Mouse (Mus musculus) midbrain, embryonic 15.5 days (tissue): ENCODE measurements at regions not wholly inside any gene's neighbourhood (a gene's known extent, or its start where the extent isn't known, plus 50 kb on each side); places are given as distances from the start of the nearest gene placed in this dataset.

Experiments used
- ATAC-seq: fragments of 200-750 bp; cut with Nextera tagmentation; replicated peaks from 2 replicates; pipeline ENCODE4 v1.8.0; 2017; ENCODE audit warnings: moderate TSS enrichment
- H3K27ac ChIP-seq: fragments of 300-500 bp; sonication (generic); 2 replicates; pipeline ENCODE4 v1.5.1; 2015; ENCODE audit warnings: mild to moderate bottlenecking, inconsistent platforms
- H3K27me3 ChIP-seq: fragments of 300-500 bp; sonication (generic); replicated peaks from 2 replicates; pipeline ENCODE4 v1.6.1; 2015; ENCODE audit warnings: inconsistent platforms
- H3K36me3 ChIP-seq: fragments of 300-500 bp; sonication (generic); replicated peaks from 2 replicates; pipeline ENCODE4 v1.6.1; 2015; ENCODE audit warnings: inconsistent platforms
- H3K4me1 ChIP-seq: fragments of 300-500 bp; sonication (generic); 2 replicates; pipeline ENCODE4 v1.6.1; 2015; ENCODE audit warnings: inconsistent platforms
- H3K4me2 ChIP-seq: fragments of 300-500 bp; sonication (generic); 2 replicates; pipeline ENCODE4 v1.6.1; 2015; ENCODE audit warnings: inconsistent platforms, mild to moderate bottlenecking, moderate library complexity
- H3K4me3 ChIP-seq: fragments of 300-500 bp; sonication (generic); 2 replicates; pipeline ENCODE4 v1.5.1; 2015; ENCODE audit warnings: mild to moderate bottlenecking, inconsistent platforms
- H3K9ac ChIP-seq: fragments of 300-500 bp; sonication (generic); 2 replicates; pipeline ENCODE4 v1.6.1; 2015; ENCODE audit warnings: mild to moderate bottlenecking, inconsistent platforms
- H3K9me3 ChIP-seq: fragments of 300-500 bp; sonication (generic); 2 replicates; pipeline ENCODE4 v1.6.1; 2016; ENCODE audit warnings: inconsistent platforms
- WGBS: fragments of 180-500 bp; shearing (Covaris S2); methylation state at CpG from one replicate; pipeline ENCODE4 v1.1.7; 2015; ENCODE audit warnings: mixed read lengths; 5-methylcytosine and 5-hydroxymethylcytosine counted together

DNA sequence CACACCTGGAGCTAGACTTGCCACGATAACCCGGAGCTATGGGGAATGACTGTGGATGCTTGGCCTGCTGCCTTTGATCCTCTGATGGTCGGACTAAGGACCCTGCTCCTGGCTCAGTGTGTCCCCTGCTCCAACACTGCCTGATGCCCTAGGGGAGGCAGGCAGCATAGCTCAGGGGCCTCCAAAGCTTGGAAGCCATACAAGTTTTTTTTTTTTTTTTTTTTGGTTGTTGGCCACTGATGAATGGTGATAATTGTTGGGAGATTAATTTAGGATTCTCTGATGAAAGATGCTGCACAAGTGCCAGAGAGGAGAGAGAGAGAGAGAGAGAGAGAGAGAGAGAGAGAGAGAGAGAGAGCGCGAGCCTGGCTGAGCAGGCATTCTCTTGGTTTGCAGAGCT, 211.6 kb upstream of the Msx2 start:
- H3K36me3 ChIP-seq = no peaks in the 10 kb centered on the region
- no peak overlapping the region for H3K9ac ChIP-seq
- H3K4me1 ChIP-seq = 0 out of 2 replicates have a peak, but pooled peaks cover 7% of the 10 kb centered on the region
- 49% methylated on average over 5 of the region's 5 CpGs for WGBS
- H3K9me3 ChIP-seq = no peaks in the 10 kb centered on the region
- peaks cover 19% of the 10 kb centered on the region; the same call in 1 of the 2 replicates for H3K27me3 ChIP-seq
- no peak for ATAC-seq
- no peak overlapping the region for H3K4me3 ChIP-seq
- H3K27ac ChIP-seq = no peak overlapping the region
- no peak overlapping the region for H3K4me2 ChIP-seq

DNA sequence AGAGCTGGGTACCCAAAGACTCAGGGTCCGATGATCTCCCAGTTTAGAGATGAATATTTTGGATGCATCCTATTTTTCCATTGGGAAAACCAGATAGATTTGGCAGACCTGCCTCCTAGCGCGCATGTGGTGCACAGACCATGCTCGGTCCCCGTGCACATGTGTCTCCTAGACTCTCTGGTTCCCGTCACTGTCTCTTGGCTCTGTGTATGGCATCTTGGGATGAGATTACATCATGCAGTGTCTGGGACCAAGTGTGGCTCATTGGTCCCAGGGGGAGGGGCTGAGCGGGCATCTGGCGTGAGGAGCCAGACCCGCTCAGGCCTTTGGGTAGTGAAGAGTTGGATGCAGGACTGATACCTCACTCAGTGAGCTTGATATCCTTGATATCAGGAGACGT, 204.3 kb upstream of the Msx2 start:
- no peak overlapping the region for H3K4me2 ChIP-seq
- no peak overlapping the region for H3K9ac ChIP-seq
- H3K27ac ChIP-seq = no peak overlapping the region
- ATAC-seq = no peak
- H3K4me1 ChIP-seq = no peaks in the 10 kb centered on the region
- H3K27me3 ChIP-seq = peaks cover 3% of the 10 kb centered on the region; the same call in 1 of the 2 replicates
- no peaks in the 10 kb centered on the region for H3K36me3 ChIP-seq
- 95% methylated on average over 10 of the region's 10 CpGs for WGBS
- no peak overlapping the region for H3K4me3 ChIP-seq
- no peaks in the 10 kb centered on the region for H3K9me3 ChIP-seq

DNA sequence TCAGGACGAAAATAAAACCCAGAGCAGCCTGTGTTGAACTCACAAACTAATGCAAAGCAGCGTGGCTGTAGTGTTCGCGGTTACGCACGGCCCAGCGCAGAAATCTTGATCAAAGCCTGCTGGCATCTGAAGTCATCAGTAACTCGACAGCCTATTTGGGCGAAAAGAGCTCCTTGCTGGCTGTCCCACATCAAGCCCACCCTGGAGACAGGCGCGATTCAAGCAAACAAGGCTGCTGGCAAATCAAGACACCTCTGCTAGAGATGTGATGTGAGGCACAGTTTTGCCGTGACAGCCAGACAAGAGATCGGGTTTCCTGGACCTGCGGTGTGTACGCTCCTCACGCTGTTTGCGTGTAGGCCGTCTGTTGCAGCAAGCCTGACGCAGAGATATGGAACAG, 197.5 kb upstream of the Msx2 start:
- Histone ChIP-seq H3K9ac (no peak overlapping the region), H3K36me3 (no peaks in the 10 kb centered on the region), H3K4me3 (no peak overlapping the region), H3K9me3 (no peaks in the 10 kb centered on the region), H3K27ac (no peak overlapping the region), H3K4me2 (no peak overlapping the region), H3K4me1 (no peaks in the 10 kb centered on the region), H3K27me3 (no peaks in the 10 kb centered on the region)
- ATAC-seq = no peak
- WGBS = 76% methylated on average over 19 of the region's 19 CpGs

DNA sequence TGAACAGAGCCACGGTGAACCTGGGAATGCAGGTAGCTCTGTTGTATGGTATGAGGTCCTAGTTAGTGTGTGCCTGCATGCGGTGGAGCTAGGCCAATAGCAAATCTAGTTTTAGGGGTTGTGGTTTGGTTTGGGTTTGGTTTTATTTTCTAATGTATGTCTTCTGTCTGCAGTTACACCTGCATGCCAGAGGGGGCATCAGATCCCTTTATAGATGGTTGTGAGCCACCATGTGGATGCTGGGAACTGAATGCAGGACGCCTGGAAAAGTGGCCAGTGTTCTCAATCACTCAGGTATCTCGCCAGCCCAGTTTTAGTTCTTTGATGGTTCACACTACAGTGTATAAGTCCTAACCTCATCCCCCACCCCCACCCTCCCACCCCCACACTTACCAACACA, 194.6 kb upstream of the Msx2 start:
- Histone ChIP-seq H3K4me1 (no peaks in the 10 kb centered on the region), H3K36me3 (no peaks in the 10 kb centered on the region)
- WGBS = 92% methylated on average over 4 of the region's 4 CpGs

DNA sequence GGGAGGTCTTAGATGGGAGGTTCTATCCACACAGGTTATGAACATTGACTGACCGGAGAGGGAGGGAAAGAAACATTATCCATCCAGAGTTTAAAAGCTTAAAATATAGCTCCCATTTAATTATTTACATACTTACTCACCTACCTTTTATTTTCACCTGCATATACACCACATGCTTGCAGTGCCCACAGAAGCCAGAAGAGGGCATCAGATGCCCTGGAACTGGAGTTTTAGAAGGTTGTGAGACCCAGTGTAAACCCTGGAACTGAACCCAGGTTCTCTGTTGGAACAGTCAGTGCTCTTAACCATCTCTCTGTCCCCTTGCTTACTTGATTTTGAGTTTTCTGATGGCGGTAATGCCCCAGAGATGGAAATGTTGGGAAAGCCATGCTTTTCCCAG, 192.7 kb upstream of the Msx2 start:
- Histone ChIP-seq H3K9ac (no peak overlapping the region), H3K4me3 (no peak overlapping the region), H3K36me3 (no peaks in the 10 kb centered on the region), H3K4me2 (no peak overlapping the region), H3K4me1 (no peaks in the 10 kb centered on the region), H3K27me3 (no peaks in the 10 kb centered on the region), H3K27ac (no peak overlapping the region), H3K9me3 (no peaks in the 10 kb centered on the region)
- 94% methylated on average over 2 of the region's 2 CpGs for WGBS
- no peak for ATAC-seq

More for the DNA sequence above, 194.6 kb upstream of the Msx2 start:
- Histone ChIP-seq H3K27me3 (no peaks in the 10 kb centered on the region), H3K4me3 (no peak overlapping the region), H3K9ac (no peak overlapping the region), H3K27ac (no peak overlapping the region), H3K9me3 (no peaks in the 10 kb centered on the region), H3K4me2 (no peak overlapping the region)
- ATAC-seq = no peak

DNA sequence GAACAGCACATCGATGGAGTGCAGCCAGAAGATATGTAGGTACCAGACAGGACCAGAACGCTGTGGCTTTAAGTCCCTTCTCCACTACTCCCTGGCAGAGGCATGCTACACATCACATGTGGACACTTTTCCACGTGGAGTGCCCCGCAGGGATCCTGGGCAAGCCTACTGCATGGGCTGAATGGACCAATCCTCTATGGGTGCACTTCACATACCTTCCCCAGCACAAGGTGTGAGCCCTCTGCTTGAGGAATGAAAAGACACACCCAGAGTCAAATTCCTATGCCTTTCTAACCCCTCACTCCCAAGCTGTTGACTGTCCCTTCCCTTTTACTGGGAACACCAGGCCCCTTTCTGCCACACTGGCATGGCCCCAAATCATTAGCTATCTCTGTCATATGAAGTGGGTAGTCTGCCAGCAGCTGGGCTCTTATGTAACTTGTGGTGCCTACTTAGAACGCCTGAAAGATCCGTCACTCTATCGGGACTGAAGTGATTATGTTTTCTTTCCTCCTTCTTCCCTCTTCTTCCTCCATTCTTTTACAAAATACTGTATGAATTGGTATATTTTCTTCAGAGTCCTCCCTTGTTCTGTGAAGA, 191.9 kb upstream of the Msx2 start:
- H3K36me3 ChIP-seq = no peaks in the 10 kb centered on the region
- no peak overlapping the region for H3K4me3 ChIP-seq
- no peak for ATAC-seq
- no peak overlapping the region for H3K9ac ChIP-seq
- no peaks in the 10 kb centered on the region for H3K9me3 ChIP-seq
- no peaks in the 10 kb centered on the region for H3K27me3 ChIP-seq
- no peak overlapping the region for H3K27ac ChIP-seq
- 85% methylated on average over 7 of the region's 7 CpGs for WGBS
- no peaks in the 10 kb centered on the region for H3K4me1 ChIP-seq
- H3K4me2 ChIP-seq = no peak overlapping the region

DNA sequence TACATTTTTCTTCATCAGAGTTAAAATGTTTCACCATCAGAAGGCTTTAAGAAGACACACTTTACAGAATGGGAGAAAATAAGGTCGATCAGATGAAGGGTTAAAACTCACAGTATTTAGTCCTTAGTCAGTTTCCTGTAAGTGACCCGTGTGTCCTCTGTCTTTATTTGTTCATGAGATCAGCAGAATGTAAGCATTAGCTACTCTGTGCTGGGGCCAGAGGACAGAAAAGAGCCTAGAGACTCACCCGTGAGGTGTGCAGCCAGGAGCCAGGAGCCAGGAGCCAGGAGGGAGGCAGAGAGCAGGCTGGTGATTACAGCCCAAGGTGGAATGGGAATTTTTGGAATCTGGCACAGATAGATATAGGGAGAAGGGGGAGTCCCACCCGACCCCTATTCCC, 180.0 kb upstream of the Msx2 start:
- Histone ChIP-seq H3K27me3 (no peaks in the 10 kb centered on the region), H3K9ac (no peak overlapping the region), H3K4me3 (no peak overlapping the region), H3K27ac (no peak overlapping the region), H3K36me3 (no peaks in the 10 kb centered on the region), H3K4me1 (no peaks in the 10 kb centered on the region), H3K9me3 (no peaks in the 10 kb centered on the region), H3K4me2 (no peak overlapping the region)
- WGBS = 52% methylated on average over 4 of the region's 4 CpGs
- no peak for ATAC-seq

DNA sequence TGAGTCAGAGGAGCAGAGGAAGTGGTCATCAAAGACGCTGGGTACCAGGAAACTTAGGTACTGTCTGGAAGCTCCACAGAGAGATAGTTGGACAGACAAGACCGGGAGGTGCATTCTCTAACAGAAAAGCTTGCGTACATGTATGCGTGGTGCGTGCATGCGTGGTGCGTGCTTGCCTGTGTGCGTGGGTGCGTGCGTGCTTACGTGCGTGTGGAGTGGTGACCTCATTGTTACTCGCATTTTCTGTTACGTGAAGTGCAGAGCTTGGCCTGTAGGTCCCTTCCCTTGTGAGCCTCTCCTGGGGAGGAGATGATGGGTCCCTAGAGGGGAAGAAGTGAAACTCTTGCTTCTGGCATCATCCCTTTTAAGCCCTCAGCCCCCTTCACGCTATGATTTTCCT, 175.5 kb upstream of the Msx2 start:
- Histone ChIP-seq H3K27ac (no peak overlapping the region), H3K4me1 (no peaks in the 10 kb centered on the region), H3K9me3 (no peaks in the 10 kb centered on the region), H3K27me3 (no peaks in the 10 kb centered on the region), H3K9ac (no peak overlapping the region), H3K4me3 (no peak overlapping the region), H3K4me2 (no peak overlapping the region), H3K36me3 (no peaks in the 10 kb centered on the region)
- ATAC-seq = no peak
- WGBS = 93% methylated on average over 15 of the region's 15 CpGs

DNA sequence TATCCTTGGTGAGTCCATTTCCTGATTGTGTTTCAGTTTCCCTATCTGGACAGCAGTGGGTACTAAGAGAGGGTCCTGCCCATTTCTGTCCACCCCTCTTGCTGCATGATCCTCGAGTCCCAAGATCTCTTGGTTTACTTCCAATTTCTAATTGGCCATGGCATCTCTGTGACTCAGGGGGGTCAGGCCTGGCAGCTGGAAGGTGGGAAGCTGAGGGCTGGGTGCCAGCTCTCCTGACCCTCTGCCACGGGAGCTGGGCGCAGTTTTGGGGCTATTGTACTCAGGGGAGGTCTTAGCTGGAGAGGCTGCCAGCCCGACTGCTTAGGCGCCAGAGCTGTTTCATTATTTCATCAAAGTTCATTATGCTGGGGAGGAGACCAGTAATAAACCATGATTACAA, 169.7 kb upstream of the Msx2 start:
- Histone ChIP-seq H3K27me3 (no peaks in the 10 kb centered on the region), H3K36me3 (no peaks in the 10 kb centered on the region), H3K9me3 (no peaks in the 10 kb centered on the region), H3K4me3 (no peak overlapping the region), H3K4me2 (no peak overlapping the region), H3K27ac (no peak overlapping the region), H3K9ac (no peak overlapping the region), H3K4me1 (peaks cover 4% of the 10 kb centered on the region; the same call in 1 of the 2 replicates)
- WGBS = 66% methylated on average over 5 of the region's 5 CpGs
- no peak for ATAC-seq

DNA sequence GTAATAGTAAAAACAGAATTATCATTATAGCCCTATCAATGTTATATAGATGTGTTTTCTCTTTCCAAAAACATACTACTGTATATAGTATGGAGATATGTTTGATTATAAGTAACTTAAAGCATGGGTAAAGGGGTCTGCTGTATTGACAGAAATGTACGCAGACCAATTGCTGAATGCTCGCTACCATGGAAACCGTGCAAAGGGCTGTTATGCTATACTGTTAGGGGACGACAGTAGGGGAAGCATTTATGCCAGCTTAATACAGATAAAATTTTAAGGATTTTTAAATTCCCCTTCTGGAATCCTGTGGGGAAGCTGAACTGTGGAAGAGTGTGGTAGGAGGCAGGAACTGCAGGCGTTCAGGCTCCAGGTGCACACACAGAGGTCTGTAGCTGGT, 166.7 kb upstream of the Msx2 start:
- Histone ChIP-seq H3K27ac (no peak overlapping the region), H3K4me1 (peaks cover 4% of the 10 kb centered on the region; the same call in 1 of the 2 replicates), H3K4me3 (no peak overlapping the region), H3K4me2 (no peak overlapping the region), H3K27me3 (no peaks in the 10 kb centered on the region), H3K9me3 (no peaks in the 10 kb centered on the region), H3K36me3 (no peaks in the 10 kb centered on the region), H3K9ac (no peak overlapping the region)
- ATAC-seq = no peak
- 67% methylated on average over 5 of the region's 5 CpGs for WGBS

DNA sequence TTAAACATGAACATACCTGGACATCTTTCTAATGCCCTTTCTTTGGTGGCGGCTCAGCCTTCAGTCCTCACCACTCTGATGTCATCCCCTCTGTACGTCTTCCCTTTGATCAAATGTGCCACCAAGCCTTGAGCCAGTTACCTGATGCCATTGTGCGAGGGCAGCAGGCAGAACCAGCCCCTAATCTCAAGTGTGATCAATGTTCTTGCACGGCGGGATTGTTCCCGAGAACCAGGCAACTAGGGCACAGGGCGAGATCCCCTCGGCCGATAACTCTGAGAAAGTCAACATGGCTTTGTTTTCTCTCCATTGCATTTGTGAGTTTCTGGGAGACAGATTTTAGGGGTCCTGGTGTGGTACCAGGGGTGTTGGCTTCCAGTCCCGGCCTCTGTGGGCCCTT, 166.2 kb upstream of the Msx2 start:
- 75% methylated on average over 10 of the region's 10 CpGs for WGBS
- no peak for ATAC-seq
- Histone ChIP-seq H3K27ac (no peak overlapping the region), H3K27me3 (no peaks in the 10 kb centered on the region), H3K4me3 (no peak overlapping the region), H3K4me2 (no peak overlapping the region), H3K9me3 (no peaks in the 10 kb centered on the region), H3K4me1 (peaks cover 4% of the 10 kb centered on the region; the same call in 1 of the 2 replicates), H3K36me3 (no peaks in the 10 kb centered on the region), H3K9ac (no peak overlapping the region)

DNA sequence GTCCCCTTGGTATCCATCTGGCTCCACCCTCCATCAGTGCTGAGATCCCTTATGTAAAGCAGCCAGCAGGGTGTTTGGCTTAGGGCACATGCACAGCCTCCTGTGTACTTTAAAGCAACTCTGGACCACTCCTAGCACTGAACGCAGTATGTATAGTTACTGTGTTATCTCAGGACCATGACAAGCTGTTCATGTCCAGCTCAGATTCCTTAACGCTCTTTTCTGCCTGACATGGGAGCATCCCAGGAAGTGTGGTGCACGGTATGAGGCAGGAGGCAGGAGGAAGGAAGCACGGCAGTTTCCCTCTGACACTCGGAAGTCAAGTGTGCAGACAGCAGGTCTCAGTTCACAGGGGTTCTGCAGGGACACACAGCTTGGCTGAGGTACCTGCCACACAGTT, 163.1 kb upstream of the Msx2 start:
- Histone ChIP-seq H3K4me2 (no peak overlapping the region), H3K9me3 (no peaks in the 10 kb centered on the region), H3K4me1 (peaks cover 4% of the 10 kb centered on the region; the same call in 1 of the 2 replicates), H3K27ac (no peak overlapping the region), H3K9ac (no peak overlapping the region), H3K4me3 (no peak overlapping the region), H3K27me3 (no peaks in the 10 kb centered on the region), H3K36me3 (no peaks in the 10 kb centered on the region)
- 77% methylated on average over 5 of the region's 5 CpGs for WGBS
- no peak for ATAC-seq

DNA sequence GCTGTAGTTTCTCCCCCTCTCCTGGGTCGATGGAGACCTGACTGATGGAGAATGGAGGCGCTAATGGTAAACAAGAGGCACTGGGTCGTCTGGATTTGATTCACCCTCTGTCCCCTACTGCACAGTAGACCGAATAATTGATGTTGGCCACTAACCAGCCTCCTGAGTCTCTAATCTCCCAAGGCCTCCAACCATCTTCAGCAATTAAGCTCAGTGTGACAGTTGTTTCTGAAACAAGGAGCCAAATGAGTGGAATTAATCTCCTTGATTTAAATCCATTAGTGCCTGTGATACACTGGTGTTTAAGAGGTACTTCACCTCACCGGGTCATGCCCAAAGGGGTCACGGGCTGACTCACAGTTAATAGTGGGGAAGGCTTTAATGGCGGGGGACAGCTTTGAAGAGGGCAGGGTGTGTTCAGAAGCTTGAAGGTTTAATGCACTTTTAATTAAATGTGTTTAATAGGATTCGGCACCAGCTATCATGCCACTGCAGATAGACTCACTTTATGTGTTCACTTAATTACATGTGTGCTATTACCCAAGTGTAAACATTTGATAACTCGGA, 161.8 kb upstream of the Msx2 start:
- H3K9me3 ChIP-seq = no peaks in the 10 kb centered on the region
- H3K36me3 ChIP-seq = no peaks in the 10 kb centered on the region
- H3K4me2 ChIP-seq = no peak overlapping the region
- no peaks in the 10 kb centered on the region for H3K27me3 ChIP-seq
- H3K9ac ChIP-seq = no peak overlapping the region
- WGBS = 41% methylated on average over 9 of the region's 9 CpGs
- H3K4me3 ChIP-seq = no peak overlapping the region
- H3K27ac ChIP-seq = no peak overlapping the region
- H3K4me1 ChIP-seq = peaks cover 2% of the 10 kb centered on the region; the same call in 1 of the 2 replicates
- 0 out of 2 replicates have a peak, but pooled peaks have one; percentile 33 for ATAC-seq
